Mouse (Mus musculus) CH12.LX (cell line): ENCODE data around the gene Pik3ca.

Source experiments
- CHD2 ChIP-seq: IDR thresholded peaks from 2 replicates; pipeline ENCODE4 v1.6.1; 2011; ENCODE audit warnings: low read length, improper control_type of control experiment
- MAZ ChIP-seq: IDR thresholded peaks from 2 replicates; pipeline ENCODE4 v1.6.1; 2012; ENCODE audit warnings: low read depth, mild to moderate bottlenecking, inconsistent platforms, low read length, improper control_type of control experiment, moderate library complexity
- POLR2A ChIP-seq: IDR thresholded peaks from 2 replicates; pipeline ENCODE4 v1.6.1; 2011; ENCODE audit warnings: low read depth, mild to moderate bottlenecking, improper control_type of control experiment, low read length

GRCm38 (mm10) chr3:32412502-32413044, 15.1 kb downstream of the Pik3ca start:
- no peak for TF ChIP-seq POLR2A
- TF ChIP-seq MAZ = no peak
- no peak for TF ChIP-seq CHD2
